Mouse (Mus musculus) megakaryocyte, embryonic 14.5 days (primary cell): ENCODE data around the gene Tlnrd1.

Experiments used
- FLI1 ChIP-seq: IDR thresholded peaks from 2 replicates; pipeline ENCODE4 v1.6.1; 2012; ENCODE audit warnings: low read length, inconsistent platforms, mixed read lengths
- GATA1 ChIP-seq: IDR thresholded peaks from 3 replicates; pipeline ENCODE4 v1.6.1; 2012; ENCODE audit warnings: mixed read lengths, low read length, inconsistent platforms, borderline replicate concordance

GRCm38 (mm10) chr7:83878676-83879448 lies 5.2 kb downstream of the Tlnrd1 start:
- no peak for TF ChIP-seq GATA1
- no peak for TF ChIP-seq FLI1
